Mouse (Mus musculus): ENCODE data around the gene Ffar4. TPM values are rescaled to one million over a fixed set of nuclear protein-coding genes. Genes with fewer than 3 reads are reported as not detected.

Ffar4 gene
- total RNA-seq, 2 experiments from 2014 or later, result 0.15 to 1.2 TPM

Other genes with a start within 250 kb of the Ffar4 start
- 10 to 100 TPM; 14.3 to 15.9 TPM for gene Myof, start 53.5 kb upstream of the Ffar4 start, total RNA-seq (2021)
- gene Cep55, start 42.1 kb upstream of the Ffar4 start, total RNA-seq (2021), result 1 to 10 TPM; 2.5 to 3.5 TPM
- 1 to 10 TPM; 2.4 to 2.6 TPM for gene Rbp4, start 28.2 kb downstream of the Ffar4 start, total RNA-seq (2021)
- gene Pde6c, start 35.7 kb downstream of the Ffar4 start, total RNA-seq (2021), result not detected
- gene Fra10ac1, start 127.1 kb downstream of the Ffar4 start, total RNA-seq (2021), result 10 to 100 TPM; 11.2 to 12.1 TPM
- 1 to 10 TPM; 1.6 to 1.8 TPM for gene Lgi1, start 167.5 kb downstream of the Ffar4 start, total RNA-seq (2021)